Mouse (Mus musculus) embryonic fibroblast, embryonic 13.5 days (primary cell): ENCODE data around the gene Synj2. TPM values are rescaled to one million over a fixed set of nuclear protein-coding genes. Genes with fewer than 3 reads are reported as not detected.

Source experiments
- H3K27ac ChIP-seq: 2 replicates; pipeline ENCODE4 v1.5.1; 2012; ENCODE audit warnings: low read length, control low read depth, inconsistent platforms; ENCODE audit not compliant: insufficient read depth
- H3K4me1 ChIP-seq: 2 replicates; pipeline ENCODE4 v1.6.1; 2011; ENCODE audit warnings: low read length; ENCODE audit not compliant: control insufficient read depth, insufficient read depth
- H3K4me3 ChIP-seq: 2 replicates; pipeline ENCODE4 v1.5.1; 2011; ENCODE audit warnings: mild to moderate bottlenecking, control low read depth, low read length; ENCODE audit not compliant: insufficient read depth
- CTCF ChIP-seq: IDR thresholded peaks from 2 replicates; pipeline ENCODE4 v1.5.1; 2011; ENCODE audit warnings: mild to moderate bottlenecking, control low read depth, low read length, moderate library complexity, borderline replicate concordance; ENCODE audit not compliant: insufficient read depth
- POLR2A ChIP-seq: IDR thresholded peaks from 2 replicates; pipeline ENCODE4 v1.6.1; 2011; ENCODE audit warnings: low read depth, mild to moderate bottlenecking, control low read depth, low read length, moderate library complexity
- polyA plus RNA-seq: library from polyadenylated mRNA; stranded (reverse); fragments of >200 nt; gene quantifications from 2 replicates; pipeline ENCODE4 v1.2.4, GENCODE M21; 2011; ENCODE audit warnings: low read depth; ENCODE audit not compliant: missing spikeins, insufficient read length

Gene Synj2
- polyA plus RNA-seq, 1 experiment, result 19.9 TPM

DNA sequence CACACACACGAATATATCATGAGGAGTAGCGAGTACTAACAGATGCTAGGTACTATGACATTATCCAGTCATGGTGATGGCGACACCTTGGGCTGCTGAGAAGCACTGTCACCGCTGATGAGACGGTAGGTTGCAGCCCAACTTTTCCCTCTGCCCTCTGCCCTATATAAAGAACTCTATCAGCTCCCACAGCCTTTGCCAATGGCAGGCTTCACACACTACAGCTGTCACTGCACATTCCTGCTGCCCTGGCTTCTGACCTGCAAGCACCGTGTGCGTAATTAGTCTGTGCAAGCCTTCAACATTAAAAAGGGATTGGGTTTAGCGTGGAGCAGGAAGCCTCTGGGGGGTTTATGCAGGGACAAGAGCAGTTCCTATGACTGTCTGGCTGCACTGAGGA, 121.7 kb downstream of the Synj2 start:
- H3K27ac ChIP-seq, result no peak overlapping the region
- TF ChIP-seq POLR2A, result no peak
- no peak for TF ChIP-seq CTCF
- H3K4me1 ChIP-seq, result no peaks in the 10 kb centered on the region
- H3K4me3 ChIP-seq, result no peak overlapping the region

DNA sequence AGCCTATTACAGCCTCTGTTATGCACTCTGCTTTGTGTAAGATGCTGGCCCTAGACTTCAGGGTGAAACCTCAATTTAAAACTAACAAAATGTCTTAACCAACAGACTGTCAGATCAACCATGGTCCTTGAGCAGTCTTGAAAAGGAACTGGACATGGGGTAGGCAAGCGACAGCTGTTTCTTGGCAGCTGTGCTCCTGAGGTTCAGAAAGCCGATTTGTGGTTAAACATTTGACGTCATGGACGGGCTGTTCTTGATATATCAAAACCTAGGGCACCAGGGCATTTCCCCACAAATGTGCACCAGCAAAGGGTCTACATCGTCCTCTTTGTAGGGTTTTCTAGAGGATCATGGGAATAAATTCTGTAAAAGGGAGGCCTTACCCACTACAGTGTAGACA, 122.5 kb downstream of the Synj2 start:
- Histone ChIP-seq H3K4me3 (no peak overlapping the region), H3K27ac (no peak overlapping the region), H3K4me1 (no peaks in the 10 kb centered on the region)
- no peak for TF ChIP-seq CTCF
- no peak for TF ChIP-seq POLR2A

DNA sequence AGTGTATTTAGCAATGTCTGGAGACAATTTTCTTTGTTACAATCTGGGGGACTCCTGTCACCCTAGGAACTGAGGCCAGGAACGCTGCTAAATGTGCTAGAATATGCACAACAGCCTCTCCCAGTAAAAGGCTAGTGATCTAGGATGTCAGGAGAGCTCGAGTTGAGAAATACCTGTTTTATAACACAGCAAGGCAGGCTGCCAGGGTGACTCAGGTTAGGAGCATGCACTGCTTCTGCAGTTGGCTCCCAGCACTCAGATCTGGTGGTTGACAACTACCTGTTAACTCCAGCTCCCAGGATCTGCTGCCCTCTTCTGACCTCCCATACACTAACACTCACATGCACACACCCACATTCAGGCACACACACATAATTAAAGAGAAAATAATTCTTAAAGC, 124.9 kb downstream of the Synj2 start:
- H3K4me1 ChIP-seq, result no peaks in the 10 kb centered on the region
- TF ChIP-seq POLR2A (no peak), CTCF (no peak)
- no peak overlapping the region for H3K4me3 ChIP-seq
- no peak overlapping the region for H3K27ac ChIP-seq

DNA sequence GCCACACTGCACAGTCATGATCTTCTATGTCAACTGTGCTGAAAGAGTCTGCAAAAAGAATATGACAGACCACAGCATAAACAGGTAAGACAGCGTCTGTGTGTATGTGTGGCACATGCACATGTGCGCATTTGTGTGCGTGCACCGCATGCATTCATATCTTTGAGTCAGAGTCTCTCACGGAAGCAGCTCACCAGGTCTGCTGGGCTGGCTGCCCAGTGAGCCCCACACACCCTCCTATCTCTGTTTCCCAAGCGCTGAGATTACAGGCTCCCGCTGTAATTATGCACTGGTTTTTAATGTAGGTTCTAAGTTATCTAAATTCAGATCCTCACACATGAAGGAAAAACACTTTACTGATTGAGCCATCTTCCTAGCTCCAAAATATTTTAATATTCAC, 126.5 kb downstream of the Synj2 start:
- TF ChIP-seq POLR2A (no peak), CTCF (no peak)

GRCm38 (mm10) chr17:6069866-6070265, 128.8 kb downstream of the Synj2 start:
- Histone ChIP-seq H3K27ac (no peak overlapping the region), H3K4me1 (no peaks in the 10 kb centered on the region; the same call in 1 of the 2 replicates), H3K4me3 (no peak overlapping the region)
- no peak for TF ChIP-seq POLR2A
- TF ChIP-seq CTCF, result no peak

More for the DNA sequence above, 126.5 kb downstream of the Synj2 start:
- Histone ChIP-seq H3K27ac (no peak overlapping the region), H3K4me3 (no peak overlapping the region), H3K4me1 (no peaks in the 10 kb centered on the region)

DNA sequence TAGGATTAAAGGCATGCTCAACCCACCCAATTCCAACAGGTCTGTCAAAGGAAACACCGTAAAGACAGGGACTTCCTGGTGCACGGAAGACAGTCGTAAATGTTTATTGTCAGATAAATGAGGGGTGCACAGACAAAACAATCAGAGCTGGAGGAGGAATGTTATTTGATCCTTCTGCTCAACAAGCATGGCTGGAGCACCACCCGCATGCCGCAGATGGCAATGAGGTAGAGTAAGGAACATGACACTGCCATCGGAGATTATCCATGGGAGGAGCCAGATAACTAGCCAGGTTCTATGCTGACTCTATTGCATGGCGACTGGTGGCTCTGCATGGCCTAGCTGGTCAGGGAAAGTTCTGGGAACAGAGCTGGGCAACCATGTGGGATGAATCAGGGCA, 132.3 kb downstream of the Synj2 start:
- H3K4me1 ChIP-seq, result no peaks in the 10 kb centered on the region; the same call in 1 of the 2 replicates

GRCm38 (mm10) chr17:6079287-6080122, 138.4 kb downstream of the Synj2 start, which contains the start of the genes Serac1 and Gtf2h5:
Gene Serac1, minus strand, starts transcription at chr17:6079741.
Gene Gtf2h5, plus strand, starts transcription at chr17:6079786.
- Histone ChIP-seq H3K4me3 (peak within 1 kb of the TSS; percentile 78), H3K27ac (peak within 1 kb of the TSS; percentile 3; the same call in 1 of the 2 replicates), H3K4me1 (peaks cover 2% of the 10 kb centered on the region; the same call in 1 of the 2 replicates)
- TF ChIP-seq CTCF (no peak), POLR2A (peak; percentile 86)

More for the DNA sequence above, 132.3 kb downstream of the Synj2 start:
- Histone ChIP-seq H3K27ac (no peak overlapping the region), H3K4me3 (no peak overlapping the region)
- TF ChIP-seq POLR2A (no peak), CTCF (no peak)

DNA sequence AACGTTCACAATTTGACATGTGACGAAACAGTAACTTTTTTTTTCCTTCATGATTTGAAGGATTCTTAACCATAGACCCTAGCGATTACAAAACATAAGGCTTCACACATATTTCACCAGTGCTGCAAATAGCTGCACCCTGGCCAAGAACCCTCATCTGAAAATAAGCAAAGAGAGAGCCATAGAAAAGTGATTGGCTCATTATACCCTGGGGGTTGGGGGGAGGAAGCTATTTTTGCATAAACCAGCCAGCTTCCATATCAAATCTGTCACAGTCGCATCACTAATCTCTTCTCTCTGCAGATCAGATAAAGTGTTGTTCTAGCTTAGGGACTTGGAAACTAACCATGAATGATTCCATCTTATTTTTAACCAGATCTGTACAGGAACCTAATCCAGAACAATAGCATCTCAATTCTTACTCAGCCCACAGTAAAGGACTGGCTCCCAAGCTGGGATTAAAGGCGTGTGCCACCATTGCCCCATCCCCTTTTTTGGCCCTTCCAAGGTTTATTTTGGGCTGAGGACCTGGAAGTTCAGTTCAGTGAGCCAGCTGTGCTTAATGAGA, 142.3 kb downstream of the Synj2 start:
- H3K4me3 ChIP-seq, result no peak overlapping the region
- TF ChIP-seq POLR2A (no peak), CTCF (no peak)
- H3K27ac ChIP-seq, result no peak overlapping the region
- peaks cover 2% of the 10 kb centered on the region; the same call in 1 of the 2 replicates for H3K4me1 ChIP-seq

DNA sequence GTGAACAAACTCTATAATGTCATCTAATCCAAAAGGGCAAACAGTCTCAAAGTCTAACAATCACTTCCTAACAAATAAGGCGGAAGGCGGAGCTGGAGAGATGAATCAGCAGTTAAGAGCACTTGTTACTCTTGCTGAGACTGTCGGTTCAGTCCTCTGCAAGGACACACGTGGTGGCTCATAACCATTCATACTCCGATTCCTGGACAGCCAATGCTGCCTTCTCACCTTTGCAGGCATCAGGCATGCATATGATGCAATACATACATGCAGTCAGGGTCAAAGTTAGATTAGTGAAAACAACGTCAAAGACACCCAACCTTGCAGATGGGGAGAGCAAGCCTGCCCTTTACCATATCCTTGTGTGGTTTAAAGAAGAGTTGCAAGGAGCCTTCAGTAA, 150.5 kb downstream of the Synj2 start:
- no peak overlapping the region for H3K27ac ChIP-seq
- no peak overlapping the region for H3K4me3 ChIP-seq
- TF ChIP-seq CTCF, result no peak
- no peak for TF ChIP-seq POLR2A
- H3K4me1 ChIP-seq, result no peaks in the 10 kb centered on the region

Other genes starting within 250 kb of the Synj2 start
- 89.9 and 109 TPM in 2 replicates for gene Snx9, start 100.0 kb upstream of the Synj2 start, polyA plus RNA-seq
- gene Serac1, start 138.5 kb downstream of the Synj2 start, polyA plus RNA-seq, result 4.5 and 4.7 TPM in 2 replicates
- 69.2 and 75.1 TPM in 2 replicates for gene Gtf2h5, start 138.5 kb downstream of the Synj2 start, polyA plus RNA-seq
- 164 and 243 TPM in 2 replicates for gene Tulp4, start 165.2 kb downstream of the Synj2 start, polyA plus RNA-seq